Mouse (Mus musculus) Muller cell, postnatal 12 days (primary cell): ENCODE data around the gene Dnm3.

ENCODE experiments used
- DNase-seq: peaks from one replicate; pipeline ENCODE4 v3.0.0-alpha.2; 2015; ENCODE audit errors: inconsistent ontology term

Dnm3 gene

GRCm38 (mm10) chr1:161999338-161999737 lies 478.5 kb downstream of the Dnm3 start:
- DNase-seq: no peak

- no peak for DNase-seq
Observed at GRCm38 (mm10) chr1:161998781-161999180, 479.1 kb downstream of the Dnm3 start.

GRCm38 (mm10) chr1:161992389-161992788 lies 485.4 kb downstream of the Dnm3 start:
- DNase-seq: no peak

GRCm38 (mm10) chr1:161991846-161992245 lies 486.0 kb downstream of the Dnm3 start:
- no peak for DNase-seq

- no peak for DNase-seq
Observed at GRCm38 (mm10) chr1:161990684-161991578, 486.9 kb downstream of the Dnm3 start.

- DNase-seq: no peak
Observed at GRCm38 (mm10) chr1:161983979-161984566, 493.8 kb downstream of the Dnm3 start.

- no peak for DNase-seq
Observed at GRCm38 (mm10) chr1:161983451-161983850, 494.4 kb downstream of the Dnm3 start.

- DNase-seq: no peak
Observed at GRCm38 (mm10) chr1:161980626-161981298, 497.1 kb downstream of the Dnm3 start.

- DNase-seq: no peak
Observed at GRCm38 (mm10) chr1:161980046-161980445, 497.8 kb downstream of the Dnm3 start.

GRCm38 (mm10) chr1:161979536-161979935 lies 498.3 kb downstream of the Dnm3 start, which contains the start of gene 4930558K02Rik:
TSS of gene 4930558K02Rik (minus strand) at chr1:161979636.
- DNase-seq: no peak

GRCm38 (mm10) chr1:161978173-161978700 lies 499.6 kb downstream of the Dnm3 start:
- no peak for DNase-seq

GRCm38 (mm10) chr1:161977331-161977730 lies 500.5 kb downstream of the Dnm3 start:
- DNase-seq: no peak

GRCm38 (mm10) chr1:161976255-161977182 lies 501.3 kb downstream of the Dnm3 start:
- DNase-seq: peak; percentile 78

GRCm38 (mm10) chr1:161972233-161972632 lies 505.6 kb downstream of the Dnm3 start:
- DNase-seq: no peak

- no peak for DNase-seq
Observed at GRCm38 (mm10) chr1:161970874-161971273, 507.0 kb downstream of the Dnm3 start.

GRCm38 (mm10) chr1:161968589-161969407 lies 509.0 kb downstream of the Dnm3 start, which contains the start of gene Pigc:
TSS of gene Pigc (plus strand) at chr1:161969186.
- DNase-seq: peak; percentile 94

- no peak for DNase-seq
Observed at GRCm38 (mm10) chr1:161967936-161968335, 509.9 kb downstream of the Dnm3 start.

- DNase-seq: peak; percentile 56
Observed at GRCm38 (mm10) chr1:161962465-161963377, 515.1 kb downstream of the Dnm3 start.
